Mouse (Mus musculus) liver, adult 2 months (tissue): ENCODE results near the gene Casr.

Experiments
- CTCF ChIP-seq: fragments of 200-500 bp; IDR thresholded peaks from 2 replicates; pipeline ENCODE4 v1.5.1; 2011; ENCODE audit warnings: low read depth, low read length, control low read depth
- POLR2A ChIP-seq: fragments of 200-500 bp; IDR thresholded peaks from 2 replicates; pipeline ENCODE4 v1.6.1; 2011; ENCODE audit warnings: low read length, control low read depth; ENCODE audit not compliant: insufficient read depth; ENCODE audit errors: extremely low read depth

- TF ChIP-seq POLR2A (no peak), CTCF (no peak)
These were observed 16.6 kb downstream of the Casr start for GRCm38 (mm10) chr16:36545333-36545732.
